Mouse (Mus musculus) midbrain, embryonic 11.5 days (tissue): ENCODE measurements around the gene Prkar2a. TPM values are rescaled to one million over a fixed set of nuclear protein-coding genes. Genes with fewer than 3 reads are reported as not detected.

Experiments
- ATAC-seq: fragments of 200-750 bp; cut with Nextera tagmentation; 2 replicates; pipeline ENCODE4 v1.8.0; 2017; ENCODE audit warnings: moderate TSS enrichment, moderate library complexity; ENCODE audit not compliant: low FRiP score
- DNase-seq: peaks from one replicate; pipeline ENCODE4 v3.0.0; 2015; ENCODE audit warnings: low spot score; ENCODE audit errors: missing footprints
- H3K27ac ChIP-seq: fragments of 300-500 bp; sonication (generic); 2 replicates; pipeline ENCODE4 v1.5.1; 2014; ENCODE audit warnings: low read depth, low read length
- H3K27me3 ChIP-seq: fragments of 300-500 bp; sonication (generic); 2 replicates; pipeline ENCODE4 v1.6.1; 2014; ENCODE audit warnings: mild to moderate bottlenecking, low read length, moderate library complexity, mixed read lengths; ENCODE audit not compliant: control insufficient read depth, insufficient read depth
- H3K36me3 ChIP-seq: fragments of 300-500 bp; sonication (generic); 2 replicates; pipeline ENCODE4 v1.6.1; 2014; ENCODE audit warnings: mild to moderate bottlenecking, low read length, moderate library complexity, mixed read lengths; ENCODE audit not compliant: control insufficient read depth, insufficient read depth
- H3K4me1 ChIP-seq: fragments of 300-500 bp; sonication (generic); 2 replicates; pipeline ENCODE4 v1.6.1; 2014; ENCODE audit warnings: low read length; ENCODE audit not compliant: control insufficient read depth, insufficient read depth
- H3K4me2 ChIP-seq: fragments of 300-500 bp; sonication (generic); 2 replicates; pipeline ENCODE4 v1.6.1; 2014; ENCODE audit warnings: mild to moderate bottlenecking, moderate library complexity
- H3K4me3 ChIP-seq: fragments of 300-500 bp; sonication (generic); 2 replicates; pipeline ENCODE4 v1.5.1; 2014; ENCODE audit warnings: low read depth, low read length
- H3K9ac ChIP-seq: fragments of 300-500 bp; sonication (generic); 2 replicates; pipeline ENCODE4 v1.6.1; 2014; ENCODE audit warnings: low read length
- H3K9me3 ChIP-seq: fragments of 300-500 bp; sonication (generic); 2 replicates; pipeline ENCODE4 v1.6.1; 2016; ENCODE audit warnings: low read length; ENCODE audit not compliant: control insufficient read depth
- WGBS: fragments of 180-500 bp; shearing (Covaris S2); extraction: QIAGEN DNeasy Blood & Tissue Kit; methylation state at CpG from one replicate; pipeline ENCODE4 v1.1.7; 2014; 5-methylcytosine and 5-hydroxymethylcytosine counted together
- polyA plus RNA-seq: library from polyadenylated mRNA; unstranded; fragments of >200 nt; fragmentation: Nextera tagmentation; extraction: Ambion mirVana; gene quantifications from 2 replicates; pipeline ENCODE4 v1.2.1, GENCODE M21; 2014

The Prkar2a gene
- polyA plus RNA-seq, 1 experiment from 2014 or later, result 58.2 TPM

DNA sequence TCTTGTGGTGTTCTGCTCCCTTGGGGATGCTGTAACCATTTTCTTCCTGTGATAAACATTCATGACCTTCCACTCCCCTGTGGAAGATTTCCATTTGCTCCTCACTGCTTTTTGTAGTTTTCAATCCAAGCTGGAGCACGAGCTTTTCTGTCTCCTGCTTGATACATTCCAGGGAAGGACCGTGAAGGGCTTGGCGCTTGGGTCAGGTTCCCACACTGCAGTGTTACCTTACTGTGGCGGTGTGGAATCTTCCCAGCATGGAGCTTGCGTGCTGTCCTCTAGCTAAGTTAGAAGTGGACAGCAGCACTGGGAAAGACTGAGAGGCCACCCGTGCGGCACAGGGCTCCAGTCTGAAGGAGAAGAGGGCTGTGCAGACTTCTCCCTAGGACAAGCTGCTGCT, 15.5 kb downstream of the Prkar2a start:
- Histone ChIP-seq H3K36me3 (no peaks in the 10 kb centered on the region), H3K9ac (no peak overlapping the region), H3K4me1 (peaks cover 10% of the 10 kb centered on the region; the same call in 1 of the 2 replicates), H3K4me2 (no peak overlapping the region), H3K27me3 (no peaks in the 10 kb centered on the region), H3K27ac (no peak overlapping the region; the same call in 1 of the 2 replicates), H3K4me3 (no peak overlapping the region), H3K9me3 (no peaks in the 10 kb centered on the region)
- DNase-seq, result no peak
- ATAC-seq, result no peak
- WGBS, result 78% methylated on average over 7 of the region's 7 CpGs

DNA sequence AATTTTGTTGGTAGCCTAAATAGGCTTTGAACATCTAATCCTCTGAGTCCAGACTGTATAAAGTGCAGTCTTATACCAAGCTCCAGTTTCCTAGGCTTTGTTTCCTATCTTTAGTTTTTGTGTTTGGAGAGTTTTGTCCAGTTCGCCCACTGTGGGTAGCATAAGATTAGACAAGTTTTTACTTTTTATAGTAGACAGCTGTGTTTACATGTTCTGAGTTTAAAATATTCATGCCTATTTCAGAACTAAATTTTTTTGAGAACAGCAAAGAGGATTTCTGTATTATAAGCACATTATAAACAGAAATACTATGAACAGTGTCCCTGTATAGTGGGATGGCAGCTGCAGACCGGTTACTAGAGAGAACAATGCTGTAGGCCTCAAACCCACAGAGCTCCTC, 18.1 kb downstream of the Prkar2a start:
- WGBS, result 77% methylated on average over 2 of the region's 2 CpGs
- H3K9me3 ChIP-seq, result no peaks in the 10 kb centered on the region
- no peak overlapping the region for H3K27ac ChIP-seq
- no peaks in the 10 kb centered on the region for H3K36me3 ChIP-seq
- DNase-seq (no peak), ATAC-seq (no peak)
- H3K4me2 ChIP-seq, result no peak overlapping the region
- peaks cover 10% of the 10 kb centered on the region; the same call in 1 of the 2 replicates for H3K4me1 ChIP-seq
- H3K4me3 ChIP-seq, result no peak overlapping the region
- no peaks in the 10 kb centered on the region for H3K27me3 ChIP-seq
- no peak overlapping the region for H3K9ac ChIP-seq

DNA sequence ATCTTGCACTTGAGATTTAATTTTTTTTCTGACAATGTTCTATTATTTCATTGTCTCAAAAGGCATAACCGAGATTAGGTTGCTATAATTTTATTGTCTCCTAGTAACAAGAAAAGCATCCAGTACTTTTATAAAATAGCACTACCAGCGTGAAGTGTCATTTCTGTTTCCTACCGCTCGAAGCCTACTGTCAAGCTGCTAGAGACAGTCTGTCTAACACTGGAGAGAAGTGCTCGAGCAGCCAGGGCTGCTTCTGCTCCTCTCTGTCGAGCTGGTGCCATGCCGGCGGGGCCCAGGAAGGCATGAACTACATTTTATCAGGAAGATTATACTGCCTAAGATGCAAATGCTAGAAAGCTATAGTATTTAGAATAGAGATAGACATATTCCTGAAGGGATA, 19.7 kb downstream of the Prkar2a start:
- no peaks in the 10 kb centered on the region for H3K36me3 ChIP-seq
- 90% methylated on average over 8 of the region's 8 CpGs for WGBS

DNA sequence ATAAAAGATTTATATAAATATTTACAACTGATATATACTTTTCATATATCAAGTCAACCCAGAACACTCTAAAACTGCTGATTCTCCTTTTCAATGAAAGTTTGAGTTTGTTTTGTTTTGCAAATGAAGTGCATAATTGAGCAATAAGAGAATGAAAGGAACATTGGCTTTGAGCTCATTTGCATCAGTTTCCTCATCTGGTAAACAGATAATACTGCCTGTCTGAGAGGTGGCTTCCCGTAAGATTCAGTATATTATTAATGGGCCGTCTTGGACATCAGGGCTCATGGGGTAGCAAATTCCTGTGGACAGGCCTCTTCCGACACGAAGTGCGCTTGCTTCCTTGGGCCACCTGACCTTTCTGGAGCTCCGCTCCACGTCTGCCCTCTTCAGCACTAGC, 21.7 kb downstream of the Prkar2a start:
- DNase-seq, result no peak
- Histone ChIP-seq H3K9me3 (no peaks in the 10 kb centered on the region), H3K9ac (no peak overlapping the region), H3K4me1 (no peaks in the 10 kb centered on the region), H3K36me3 (no peaks in the 10 kb centered on the region), H3K4me2 (no peak overlapping the region), H3K27me3 (no peaks in the 10 kb centered on the region), H3K27ac (no peak overlapping the region), H3K4me3 (no peak overlapping the region)
- 87% methylated on average over 7 of the region's 7 CpGs for WGBS
- ATAC-seq, result no peak

More for the DNA sequence above, 19.7 kb downstream of the Prkar2a start:
- no peak for DNase-seq
- H3K4me3 ChIP-seq, result no peak overlapping the region
- ATAC-seq, result no peak
- no peaks in the 10 kb centered on the region for H3K27me3 ChIP-seq
- no peaks in the 10 kb centered on the region for H3K9me3 ChIP-seq
- no peak overlapping the region for H3K27ac ChIP-seq
- H3K4me1 ChIP-seq, result peaks cover 4% of the 10 kb centered on the region; the same call in 1 of the 2 replicates
- no peak overlapping the region for H3K4me2 ChIP-seq
- no peak overlapping the region for H3K9ac ChIP-seq

DNA sequence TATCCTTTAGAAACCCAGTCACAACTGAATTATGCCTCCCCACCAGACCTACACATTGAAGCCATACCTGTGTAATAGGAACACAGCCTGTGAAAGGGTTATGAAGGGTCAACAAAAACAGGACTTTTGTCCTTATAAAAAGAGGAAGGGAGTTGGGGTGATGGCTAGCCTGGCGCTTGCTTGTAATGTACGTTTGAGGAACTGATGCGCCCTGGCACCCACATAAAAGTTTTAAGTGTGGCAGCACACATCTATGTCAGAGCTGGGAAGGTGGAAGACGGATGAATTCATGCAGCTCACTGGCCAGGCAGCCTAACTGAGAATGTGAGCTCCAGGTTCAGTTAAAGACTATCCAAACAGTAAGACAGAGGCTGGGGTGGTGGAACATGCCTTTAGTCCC, 27.1 kb downstream of the Prkar2a start:
- ATAC-seq (no peak), DNase-seq (no peak)
- Histone ChIP-seq H3K27ac (no peak overlapping the region), H3K9me3 (no peaks in the 10 kb centered on the region), H3K4me1 (no peaks in the 10 kb centered on the region), H3K4me2 (no peak overlapping the region), H3K4me3 (no peak overlapping the region), H3K27me3 (no peaks in the 10 kb centered on the region), H3K36me3 (no peaks in the 10 kb centered on the region), H3K9ac (no peak overlapping the region)
- 95% methylated on average over 4 of the region's 4 CpGs for WGBS

DNA sequence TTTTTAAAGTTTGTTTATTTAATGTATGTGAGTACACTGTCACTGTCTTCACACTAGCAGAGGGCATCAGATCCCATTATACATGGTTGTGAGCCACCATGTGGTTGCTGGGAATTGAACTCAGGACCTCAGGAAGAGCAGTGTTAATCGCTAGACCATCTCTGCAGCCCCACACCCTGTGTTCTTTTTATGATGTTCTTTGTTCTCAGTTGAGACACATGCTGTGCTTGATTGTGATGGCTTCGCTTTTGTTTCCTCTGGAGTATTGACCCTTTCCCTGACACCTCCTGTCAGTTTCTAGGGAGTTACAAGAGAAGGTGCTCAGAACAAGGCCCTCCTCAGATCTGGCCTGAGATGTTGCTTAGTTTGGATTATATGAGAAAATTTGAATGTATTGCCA, 34.6 kb downstream of the Prkar2a start:
- no peak for ATAC-seq
- Histone ChIP-seq H3K36me3 (no peaks in the 10 kb centered on the region), H3K4me3 (no peak overlapping the region), H3K27me3 (no peaks in the 10 kb centered on the region), H3K9me3 (no peaks in the 10 kb centered on the region), H3K4me2 (no peak overlapping the region), H3K4me1 (no peaks in the 10 kb centered on the region), H3K27ac (no peak overlapping the region), H3K9ac (no peak overlapping the region)
- WGBS, result 37% methylated on average over 2 of the region's 2 CpGs
- peak; percentile 53 for DNase-seq

DNA sequence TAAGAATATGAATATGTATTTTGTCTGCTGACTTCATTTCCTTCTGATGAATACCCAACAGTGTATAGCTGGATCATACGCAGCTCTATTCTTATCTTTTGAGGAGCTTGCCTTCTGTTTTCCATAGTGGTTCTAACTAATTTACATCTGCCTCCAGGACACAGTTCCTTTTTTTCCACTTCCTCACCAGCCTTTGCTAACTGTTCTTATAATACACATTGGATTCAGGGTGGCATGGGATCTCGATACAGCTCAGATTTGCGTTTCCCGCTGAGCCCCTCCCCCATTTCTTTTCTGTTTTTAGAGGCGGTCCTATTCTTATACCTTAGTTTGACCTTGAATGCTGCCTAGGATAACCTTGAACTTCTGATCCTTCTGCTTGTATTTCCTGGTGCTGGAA, 37.0 kb downstream of the Prkar2a start:
- no peak for ATAC-seq
- H3K4me3 ChIP-seq, result no peak overlapping the region
- no peaks in the 10 kb centered on the region for H3K9me3 ChIP-seq
- H3K27ac ChIP-seq, result no peak overlapping the region
- no peaks in the 10 kb centered on the region for H3K36me3 ChIP-seq
- WGBS, result 85% methylated on average over 5 of the region's 5 CpGs
- DNase-seq, result peak; percentile 49
- H3K4me2 ChIP-seq, result no peak overlapping the region
- no peaks in the 10 kb centered on the region for H3K4me1 ChIP-seq
- no peak overlapping the region for H3K9ac ChIP-seq
- H3K27me3 ChIP-seq, result no peaks in the 10 kb centered on the region

DNA sequence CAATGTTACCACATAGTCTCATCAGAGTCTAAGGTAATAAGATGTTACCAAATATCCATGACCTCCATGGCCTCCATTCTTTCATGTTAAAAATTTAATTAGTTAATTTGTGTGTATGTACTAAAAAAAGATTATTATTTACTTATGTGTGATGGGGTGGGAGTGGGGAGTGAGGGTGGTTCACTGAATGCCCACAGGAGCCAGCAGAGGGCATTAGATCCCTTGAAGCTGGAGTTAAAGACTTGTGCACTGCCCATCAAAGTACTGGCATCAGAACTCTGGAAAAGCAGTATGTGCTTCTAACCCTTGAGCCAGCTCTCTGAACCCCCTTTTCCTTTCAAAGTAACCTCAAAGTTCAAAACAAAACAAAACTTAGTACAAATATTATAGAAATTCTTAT, 39.9 kb downstream of the Prkar2a start:
- Histone ChIP-seq H3K27ac (no peak overlapping the region), H3K27me3 (no peaks in the 10 kb centered on the region), H3K4me2 (no peak overlapping the region), H3K36me3 (no peaks in the 10 kb centered on the region), H3K9me3 (no peaks in the 10 kb centered on the region), H3K4me1 (no peaks in the 10 kb centered on the region), H3K4me3 (no peak overlapping the region), H3K9ac (no peak overlapping the region)
- ATAC-seq (no peak), DNase-seq (no peak)

DNA sequence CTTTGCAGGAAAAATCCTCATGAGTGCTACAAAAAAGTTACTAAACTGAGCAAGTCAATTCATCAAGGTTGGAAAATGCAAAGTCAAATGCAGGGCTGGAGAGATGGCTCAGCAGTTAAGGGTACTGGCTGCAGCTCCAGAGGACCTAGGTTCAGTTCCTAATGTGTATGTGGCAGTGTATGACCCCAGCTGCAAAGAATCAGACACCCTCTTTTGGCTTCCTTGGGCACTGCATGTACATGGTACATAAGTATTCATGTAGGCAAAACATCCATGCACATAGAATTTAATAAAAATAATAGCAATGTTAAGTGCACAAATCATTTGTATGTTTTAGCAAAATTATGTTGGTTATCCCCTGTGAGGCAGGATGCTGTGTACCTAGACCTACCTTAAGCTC, 43.3 kb downstream of the Prkar2a start:
- H3K4me2 ChIP-seq, result no peak overlapping the region
- H3K4me1 ChIP-seq, result no peaks in the 10 kb centered on the region
- ATAC-seq, result no peak
- no peaks in the 10 kb centered on the region for H3K27me3 ChIP-seq
- no peak overlapping the region for H3K4me3 ChIP-seq
- no peak overlapping the region for H3K27ac ChIP-seq
- H3K36me3 ChIP-seq, result no peaks in the 10 kb centered on the region
- no peaks in the 10 kb centered on the region for H3K9me3 ChIP-seq
- H3K9ac ChIP-seq, result no peak overlapping the region
- peak; percentile 39 for DNase-seq

DNA sequence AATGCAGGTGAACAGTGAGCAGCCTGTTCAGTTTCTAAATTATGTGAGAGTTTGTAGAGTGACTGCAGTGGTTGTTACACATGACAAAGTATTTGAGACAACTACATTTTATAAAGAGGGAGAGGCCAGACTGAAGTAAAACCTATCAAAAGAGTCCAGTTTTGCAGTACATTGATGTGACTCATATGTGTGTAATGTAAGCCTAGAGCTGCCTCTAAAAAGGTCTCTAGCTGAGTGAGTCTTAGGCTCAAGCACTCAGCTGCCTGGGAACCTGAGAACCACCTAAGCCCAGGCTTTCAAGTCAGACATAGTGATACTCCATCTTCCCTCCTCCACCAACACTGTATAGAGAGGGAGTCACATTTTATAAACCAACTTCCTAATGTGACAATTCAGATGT, 45.5 kb downstream of the Prkar2a start:
- Histone ChIP-seq H3K36me3 (no peaks in the 10 kb centered on the region), H3K27ac (no peak overlapping the region), H3K27me3 (no peaks in the 10 kb centered on the region), H3K9me3 (no peaks in the 10 kb centered on the region), H3K4me2 (no peak overlapping the region), H3K4me1 (no peaks in the 10 kb centered on the region), H3K4me3 (no peak overlapping the region), H3K9ac (no peak overlapping the region)
- DNase-seq (peak; percentile 45), ATAC-seq (no peak)
